Mouse (Mus musculus) telencephalon, adult 2 months (tissue): ENCODE measurements at regions not wholly inside any gene's neighbourhood (a gene's known extent, or its start where the extent isn't known, plus 50 kb on each side); places are given as distances from the start of the nearest gene placed in this dataset.

Source experiments
- DNase-seq: peaks from one replicate; pipeline ENCODE4 v3.0.0-alpha.2; 2011; ENCODE audit warnings: low read depth, low spot score

DNA sequence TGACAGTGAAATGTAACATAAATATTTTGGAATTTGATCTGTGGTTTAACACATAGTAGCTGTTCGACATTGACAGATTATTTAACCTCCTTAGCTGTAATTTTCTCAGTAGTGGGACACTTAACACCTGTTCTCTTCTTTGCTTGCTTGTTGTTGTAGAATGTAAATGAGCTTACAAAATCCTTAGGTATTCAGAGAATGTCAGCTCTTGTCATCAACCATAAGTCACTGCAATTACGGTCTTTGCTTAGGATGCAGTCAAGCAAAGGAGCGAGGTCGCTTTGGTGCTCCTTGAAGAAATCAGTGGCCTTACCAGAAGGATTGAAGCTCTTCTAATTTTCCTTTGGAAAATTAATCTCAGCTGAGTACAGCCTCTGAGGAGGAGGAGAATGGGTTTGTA is 311.2 kb upstream of the Pappa start:
- no peak for DNase-seq

DNA sequence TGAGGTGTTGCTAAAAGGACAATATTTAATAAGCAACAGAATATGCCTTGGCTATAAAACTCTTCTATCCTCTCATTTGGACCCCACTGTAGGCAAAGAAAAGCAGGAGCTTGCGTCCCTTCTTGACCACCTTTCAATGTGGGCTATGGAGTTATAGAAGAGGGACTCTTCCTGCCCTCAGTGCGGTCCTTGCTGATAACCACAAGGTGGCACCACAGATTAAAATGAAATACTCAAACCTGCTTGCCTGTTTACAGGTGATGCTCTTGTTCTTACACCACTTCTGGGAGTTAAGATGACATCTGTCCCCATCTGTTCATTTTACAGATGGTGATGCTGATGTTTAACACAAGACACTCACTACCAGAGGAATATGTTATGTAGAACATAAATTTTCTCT is 291.1 kb upstream of the Pappa start:
- DNase-seq, result peak; percentile 9

- no peak for DNase-seq
Measured at GRCm38 (mm10) chr4:64874521-64874920, 249.5 kb upstream of the Pappa start.

DNA sequence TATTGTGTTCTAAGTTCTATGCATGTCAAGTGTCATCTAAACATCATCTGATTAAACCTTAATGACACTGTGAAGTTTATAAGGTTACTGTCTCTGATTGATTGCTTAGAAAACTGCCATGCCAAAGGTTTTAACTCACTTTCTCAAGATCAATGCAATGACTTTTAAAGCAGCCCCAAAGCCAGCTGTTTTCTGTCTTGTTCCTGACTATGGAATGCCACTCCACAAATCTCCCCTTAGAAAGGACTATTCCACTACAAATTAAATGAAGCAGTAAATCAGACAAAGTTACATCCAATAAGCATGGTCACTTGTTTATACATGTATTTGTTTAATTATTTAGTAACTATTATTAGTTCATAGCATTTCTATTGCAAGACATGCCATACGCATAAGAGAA is 247.1 kb upstream of the Pappa start:
- no peak for DNase-seq

DNA sequence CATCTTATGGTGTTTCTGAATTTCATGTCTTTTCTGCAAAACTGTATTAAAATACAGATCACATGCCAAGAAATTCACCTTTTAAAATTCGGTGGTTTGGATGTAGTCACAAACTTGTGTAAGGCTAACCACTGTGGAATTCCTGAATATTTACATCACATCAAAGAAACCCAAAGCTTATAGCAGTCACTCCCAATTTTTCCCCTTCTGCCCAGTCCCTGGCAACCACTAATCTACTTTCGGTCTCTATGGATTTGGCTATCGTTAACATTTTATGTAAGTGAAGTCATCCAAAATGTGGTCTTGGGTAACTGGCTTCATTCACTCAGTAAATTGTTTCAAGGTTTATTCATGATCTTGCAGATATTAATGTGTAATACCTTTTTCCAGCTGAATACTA is 226.0 kb upstream of the Pappa start:
- DNase-seq, result no peak

GRCm38 (mm10) chr4:64901091-64901845 is 222.7 kb upstream of the Pappa start:
- DNase-seq, result no peak

GRCm38 (mm10) chr4:64923751-64924150 is 200.2 kb upstream of the Pappa start:
- no peak for DNase-seq

GRCm38 (mm10) chr4:64928553-64928952 is 195.4 kb upstream of the Pappa start:
- DNase-seq, result no peak

DNA sequence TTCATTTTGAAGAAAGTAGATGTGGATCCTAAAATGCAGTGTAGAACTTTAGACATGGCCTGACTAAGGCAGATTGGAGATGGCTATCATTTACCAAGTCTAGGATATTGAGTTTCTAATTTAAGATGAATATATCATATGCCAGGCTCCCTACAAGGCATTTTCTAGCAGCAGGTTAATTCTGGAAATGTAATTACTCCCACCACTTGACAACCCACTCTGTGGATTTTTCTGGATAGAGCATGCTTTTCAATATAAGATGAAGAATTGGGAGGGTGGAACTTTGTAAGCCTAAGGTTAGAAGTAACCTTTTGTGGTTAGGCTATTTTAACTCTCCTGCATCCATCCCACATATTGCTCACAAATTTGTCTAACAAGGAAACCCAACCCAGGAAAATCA is 178.4 kb upstream of the Pappa start:
- peak; percentile 44 for DNase-seq

DNA sequence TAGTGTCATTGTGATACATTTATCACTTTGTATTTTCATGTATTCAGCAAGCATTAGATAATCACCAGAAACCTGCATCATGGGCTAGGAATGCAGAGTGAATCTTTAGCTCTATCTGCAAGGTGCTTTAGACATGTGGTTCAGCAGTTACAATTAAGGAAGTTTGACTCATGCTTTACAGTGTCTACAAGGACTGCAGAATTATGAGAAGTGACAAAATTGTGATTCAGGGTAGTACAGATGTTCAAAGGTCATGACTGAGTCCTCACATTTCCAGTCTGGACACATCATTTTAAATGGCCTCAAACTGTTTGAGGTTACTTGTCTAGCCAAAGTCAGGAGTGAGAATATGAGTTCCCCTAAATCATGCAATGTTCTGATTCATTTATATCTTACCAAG is 171.3 kb upstream of the Pappa start:
- no peak for DNase-seq

- DNase-seq, result no peak
Measured at GRCm38 (mm10) chr4:64958843-64959242, 165.1 kb upstream of the Pappa start.

DNA sequence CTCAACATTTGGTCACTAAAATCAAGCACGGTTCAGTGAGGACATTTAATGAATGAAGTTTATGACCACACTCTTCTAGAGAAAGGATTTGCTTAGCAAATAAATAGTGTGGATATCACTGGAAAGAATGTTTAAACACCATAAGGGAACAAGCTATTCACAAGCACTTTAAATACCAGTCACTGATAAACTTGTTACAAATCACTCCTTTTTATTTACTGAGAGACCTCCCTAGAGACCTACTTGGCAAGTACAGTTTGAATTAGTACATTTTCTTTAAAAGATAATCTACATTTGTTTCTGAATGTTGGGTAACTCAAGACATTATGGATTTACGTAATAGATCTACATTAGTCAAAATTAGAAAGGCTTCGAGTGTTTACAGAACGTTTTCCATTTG is 162.2 kb upstream of the Pappa start:
- DNase-seq, result no peak
